Mouse (Mus musculus) ES-Bruce4 (cell line): ENCODE measurements around the gene Robo4.

Experiments used
- CTCF ChIP-seq: IDR thresholded peaks from one replicate; pipeline ENCODE4 v1.8.1; 2011; ENCODE audit warnings: low read depth, low read length
- POLR2A ChIP-seq: IDR thresholded peaks from one replicate; pipeline ENCODE4 v1.8.1; 2011; ENCODE audit warnings: low read length; ENCODE audit not compliant: insufficient read depth

- TF ChIP-seq CTCF (no peak), POLR2A (no peak)
These were observed 31.2 kb downstream of the Robo4 start, which contains the start of gene Robo3 for GRCm38 (mm10) chr9:37432720-37433421.
